Mouse (Mus musculus) stomach, embryonic 14.5 days (tissue): ENCODE measurements around the gene Fam19a2. TPM values are rescaled to one million over a fixed set of nuclear protein-coding genes. Genes with fewer than 3 reads are reported as not detected.

Source experiments
- ATAC-seq: fragments of 200-750 bp; cut with Nextera tagmentation; 2 replicates; pipeline ENCODE4 v1.8.0; 2017; ENCODE audit warnings: low read depth, moderate TSS enrichment; ENCODE audit not compliant: insufficient number of reproducible peaks, insufficient read depth, low FRiP score
- H3K27ac ChIP-seq: fragments of 300-500 bp; sonication (generic); 2 replicates; pipeline ENCODE4 v1.5.1; 2014; ENCODE audit warnings: mild to moderate bottlenecking, low read length, moderate library complexity, mixed read lengths
- H3K27me3 ChIP-seq: fragments of 300-500 bp; sonication (generic); 2 replicates; pipeline ENCODE4 v1.6.1; 2014; ENCODE audit warnings: low read length, control low read depth, mixed read lengths; ENCODE audit not compliant: control insufficient read depth, insufficient read depth
- H3K36me3 ChIP-seq: fragments of 300-500 bp; sonication (generic); 2 replicates; pipeline ENCODE4 v1.6.1; 2014; ENCODE audit warnings: mild to moderate bottlenecking, control low read depth, low read length, moderate library complexity, mixed read lengths; ENCODE audit not compliant: control insufficient read depth, insufficient read depth
- H3K4me1 ChIP-seq: fragments of 300-500 bp; sonication (generic); 2 replicates; pipeline ENCODE4 v1.6.1; 2014; ENCODE audit warnings: low read length, control low read depth, mixed read lengths; ENCODE audit not compliant: control insufficient read depth, insufficient read depth
- H3K4me2 ChIP-seq: fragments of 300-500 bp; sonication (generic); replicated peaks from 2 replicates; pipeline ENCODE4 v1.6.1; 2014; ENCODE audit warnings: low read depth, low read length, control low read depth
- H3K4me3 ChIP-seq: fragments of 300-500 bp; sonication (generic); 2 replicates; pipeline ENCODE4 v1.5.1; 2014; ENCODE audit warnings: low read depth, low read length, control low read depth
- H3K9ac ChIP-seq: fragments of 300-500 bp; sonication (generic); replicated peaks from 2 replicates; pipeline ENCODE4 v1.6.1; 2014; ENCODE audit warnings: low read depth, mild to moderate bottlenecking, control low read depth, low read length, moderate library complexity, mixed read lengths
- H3K9me3 ChIP-seq: fragments of 300-500 bp; sonication (generic); 2 replicates; pipeline ENCODE4 v1.6.1; 2016; ENCODE audit warnings: low read depth, low read length, control low read depth; ENCODE audit not compliant: control insufficient read depth
- WGBS: fragments of 180-500 bp; shearing (Covaris S2); extraction: QIAGEN DNeasy Blood & Tissue Kit; methylation state at CpG from one replicate; pipeline ENCODE4 v1.1.7; 2014; 5-methylcytosine and 5-hydroxymethylcytosine counted together
- polyA plus RNA-seq: library from polyadenylated mRNA; unstranded; fragments of >200 nt; fragmentation: Nextera tagmentation; extraction: Ambion mirVana; gene quantifications from 2 replicates; pipeline ENCODE4 v1.2.1, GENCODE M21; 2014

Fam19a2 gene
- polyA plus RNA-seq, 1 experiment from 2014 or later, result 7.1 TPM

GRCm38 (mm10) chr10:123402460-123402859, 138.7 kb downstream of the Fam19a2 start:
- Histone ChIP-seq H3K4me1 (no peaks in the 10 kb centered on the region), H3K4me2 (no peak overlapping the region), H3K36me3 (no peaks in the 10 kb centered on the region), H3K9me3 (0 out of 2 replicates have a peak, but pooled peaks cover 4% of the 10 kb centered on the region), H3K9ac (no peak overlapping the region), H3K27me3 (no peaks in the 10 kb centered on the region), H3K4me3 (no peak overlapping the region), H3K27ac (no peak overlapping the region)
- WGBS, result 72% methylated on average over 3 of the region's 3 CpGs
- ATAC-seq, result no peak

GRCm38 (mm10) chr10:123414953-123415352, 151.2 kb downstream of the Fam19a2 start:
- Histone ChIP-seq H3K9ac (no peak overlapping the region), H3K4me2 (no peak overlapping the region), H3K36me3 (no peaks in the 10 kb centered on the region), H3K9me3 (no peaks in the 10 kb centered on the region), H3K27me3 (no peaks in the 10 kb centered on the region), H3K4me1 (no peaks in the 10 kb centered on the region), H3K27ac (no peak overlapping the region), H3K4me3 (no peak overlapping the region)
- ATAC-seq, result no peak
- WGBS, result 91% methylated on average over 1 of the region's 1 CpGs

GRCm38 (mm10) chr10:123416024-123416423, 152.2 kb downstream of the Fam19a2 start:
- Histone ChIP-seq H3K27me3 (no peaks in the 10 kb centered on the region), H3K36me3 (no peaks in the 10 kb centered on the region), H3K9me3 (no peaks in the 10 kb centered on the region), H3K9ac (no peak overlapping the region), H3K4me3 (no peak overlapping the region), H3K4me1 (no peaks in the 10 kb centered on the region), H3K27ac (no peak overlapping the region), H3K4me2 (no peak overlapping the region)
- ATAC-seq, result no peak
- WGBS, result 71% methylated on average over 4 of the region's 4 CpGs

- Histone ChIP-seq H3K27me3 (no peaks in the 10 kb centered on the region), H3K4me2 (no peak overlapping the region), H3K4me1 (no peaks in the 10 kb centered on the region), H3K36me3 (no peaks in the 10 kb centered on the region), H3K9me3 (no peaks in the 10 kb centered on the region), H3K9ac (no peak overlapping the region), H3K27ac (no peak overlapping the region), H3K4me3 (no peak overlapping the region)
- WGBS, result 29% methylated on average over 7 of the region's 7 CpGs
- no peak; the same call in 1 of the 2 replicates for ATAC-seq
Measured at GRCm38 (mm10) chr10:123418616-123419173, 154.9 kb downstream of the Fam19a2 start.

- no peaks in the 10 kb centered on the region for H3K27me3 ChIP-seq
- H3K27ac ChIP-seq, result no peak overlapping the region
- H3K9ac ChIP-seq, result no peak overlapping the region
- no peak overlapping the region for H3K4me3 ChIP-seq
- no peak for ATAC-seq
- H3K36me3 ChIP-seq, result no peaks in the 10 kb centered on the region
- H3K4me2 ChIP-seq, result no peak overlapping the region
- no peaks in the 10 kb centered on the region for H3K9me3 ChIP-seq
- H3K4me1 ChIP-seq, result no peaks in the 10 kb centered on the region
- WGBS, result 89% methylated on average over 1 of the region's 1 CpGs
Measured at GRCm38 (mm10) chr10:123420249-123420648, 156.5 kb downstream of the Fam19a2 start.

GRCm38 (mm10) chr10:123424482-123424881, 160.7 kb downstream of the Fam19a2 start:
- no peaks in the 10 kb centered on the region for H3K36me3 ChIP-seq
- H3K27ac ChIP-seq, result no peak overlapping the region
- no peak overlapping the region for H3K9ac ChIP-seq
- no peak for ATAC-seq
- WGBS, result 88% methylated on average over 3 of the region's 3 CpGs
- H3K27me3 ChIP-seq, result no peaks in the 10 kb centered on the region
- no peak overlapping the region for H3K4me2 ChIP-seq
- H3K4me3 ChIP-seq, result no peak overlapping the region
- no peaks in the 10 kb centered on the region for H3K4me1 ChIP-seq
- no peaks in the 10 kb centered on the region for H3K9me3 ChIP-seq

- Histone ChIP-seq H3K27ac (no peak overlapping the region), H3K4me3 (no peak overlapping the region), H3K9me3 (no peaks in the 10 kb centered on the region), H3K4me1 (no peaks in the 10 kb centered on the region), H3K4me2 (no peak overlapping the region), H3K36me3 (no peaks in the 10 kb centered on the region), H3K27me3 (no peaks in the 10 kb centered on the region), H3K9ac (no peak overlapping the region)
- no peak for ATAC-seq
- 79% methylated on average over 8 of the region's 8 CpGs for WGBS
Measured at GRCm38 (mm10) chr10:123426527-123427363, 162.9 kb downstream of the Fam19a2 start.

GRCm38 (mm10) chr10:123431569-123431968, 167.8 kb downstream of the Fam19a2 start:
- Histone ChIP-seq H3K4me1 (no peaks in the 10 kb centered on the region), H3K36me3 (no peaks in the 10 kb centered on the region), H3K9ac (no peak overlapping the region), H3K4me3 (no peak overlapping the region), H3K4me2 (no peak overlapping the region), H3K27ac (no peak overlapping the region), H3K27me3 (no peaks in the 10 kb centered on the region), H3K9me3 (no peaks in the 10 kb centered on the region)
- no peak for ATAC-seq
- 56% methylated on average over 5 of the region's 5 CpGs for WGBS
